Mouse (Mus musculus): ENCODE results near the gene Sesn3.
"Not testable (repeated sequence)": the region's sequence is repeated elsewhere in the genome, so short reads cannot be mapped to it uniquely, and the experiment has no call there.

Gene Sesn3

GRCm38 (mm10) chr9:14285036-14285435, 10.2 kb downstream of the Sesn3 start:
- DNase-seq = no peak

- DNase-seq = no peak
These were observed 12.4 kb downstream of the Sesn3 start for GRCm38 (mm10) chr9:14287234-14287633.

GRCm38 (mm10) chr9:14288500-14288899, 13.6 kb downstream of the Sesn3 start:
- DNase-seq = no peak

GRCm38 (mm10) chr9:14293866-14294265, 19.0 kb downstream of the Sesn3 start:
- no peak for DNase-seq

GRCm38 (mm10) chr9:14295680-14296440, 21.0 kb downstream of the Sesn3 start:
- DNase-seq = no peak

- no peak for DNase-seq
These were observed 22.3 kb downstream of the Sesn3 start for GRCm38 (mm10) chr9:14297204-14297603.

GRCm38 (mm10) chr9:14299819-14300218, 25.0 kb downstream of the Sesn3 start:
- DNase-seq = no peak

- no peak for DNase-seq
These were observed 25.9 kb downstream of the Sesn3 start for GRCm38 (mm10) chr9:14300795-14301194.

- DNase-seq = no peak
These were observed 29.5 kb downstream of the Sesn3 start for GRCm38 (mm10) chr9:14304262-14304968.

- no peak for DNase-seq
These were observed 32.5 kb downstream of the Sesn3 start for GRCm38 (mm10) chr9:14307341-14307740.

- no peak for DNase-seq
These were observed 39.1 kb downstream of the Sesn3 start for GRCm38 (mm10) chr9:14313968-14314367.

GRCm38 (mm10) chr9:14314477-14314876, 39.6 kb downstream of the Sesn3 start:
- DNase-seq = no peak

GRCm38 (mm10) chr9:14316618-14317017, 41.8 kb downstream of the Sesn3 start:
- DNase-seq = no peak

GRCm38 (mm10) chr9:14335829-14336228, 61.0 kb downstream of the Sesn3 start:
- DNase-seq = no peak

- peak; percentile 48 for DNase-seq
These were observed 62.0 kb downstream of the Sesn3 start for GRCm38 (mm10) chr9:14336901-14337300.

GRCm38 (mm10) chr9:14338701-14339100, 63.8 kb downstream of the Sesn3 start:
- no peak for DNase-seq

- DNase-seq = peak; percentile 64
These were observed 67.3 kb downstream of the Sesn3 start for GRCm38 (mm10) chr9:14342041-14342668.

- DNase-seq = not testable (repeated sequence)
These were observed 71.0 kb downstream of the Sesn3 start for GRCm38 (mm10) chr9:14345866-14346265.

- no peak for DNase-seq
These were observed 73.5 kb downstream of the Sesn3 start for GRCm38 (mm10) chr9:14348416-14348815.

- DNase-seq = no peak
These were observed 74.5 kb downstream of the Sesn3 start for GRCm38 (mm10) chr9:14349380-14349779.

- DNase-seq = no peak
These were observed 75.9 kb downstream of the Sesn3 start for GRCm38 (mm10) chr9:14350787-14351186.

GRCm38 (mm10) chr9:14352337-14352736, 77.5 kb downstream of the Sesn3 start:
- DNase-seq = no peak

- no peak for DNase-seq
These were observed 80.0 kb downstream of the Sesn3 start for GRCm38 (mm10) chr9:14354852-14355251.

GRCm38 (mm10) chr9:14357033-14357432, 82.2 kb downstream of the Sesn3 start:
- DNase-seq = no peak

Data from cerebellum, adult 11 months (tissue).